Mouse (Mus musculus) limb, embryonic 11.5 days (tissue): ENCODE results near the gene Gm21887. TPM values are rescaled to one million over a fixed set of nuclear protein-coding genes. Genes with fewer than 3 reads are reported as not detected.
"Not testable (repeated sequence)": the region's sequence is repeated elsewhere in the genome, so short reads cannot be mapped to it uniquely, and the experiment has no call there.

ENCODE experiments used
- ATAC-seq: fragments of 200-750 bp; cut with Nextera tagmentation; 2 replicates; pipeline ENCODE4 v1.8.0; 2017; ENCODE audit warnings: low read depth; ENCODE audit not compliant: insufficient number of reproducible peaks, low FRiP score, low TSS enrichment
- DNase-seq: peaks from one replicate; pipeline ENCODE4 v3.0.0-alpha.2; 2015; ENCODE audit warnings: low spot score
- H3K27ac ChIP-seq: fragments of 300-500 bp; sonication (generic); replicated peaks from 2 replicates; pipeline ENCODE4 v1.5.1; 2014; ENCODE audit warnings: low read depth, mild to moderate bottlenecking, low read length
- H3K27me3 ChIP-seq: fragments of 300-500 bp; sonication (generic); 2 replicates; pipeline ENCODE4 v1.6.1; 2014; ENCODE audit warnings: mild to moderate bottlenecking, low read length, mixed read lengths; ENCODE audit not compliant: control insufficient read depth, insufficient read depth
- H3K36me3 ChIP-seq: fragments of 300-500 bp; sonication (generic); 2 replicates; pipeline ENCODE4 v1.6.1; 2014; ENCODE audit warnings: mild to moderate bottlenecking, low read length, moderate library complexity, mixed read lengths; ENCODE audit not compliant: control insufficient read depth, insufficient read depth
- H3K4me1 ChIP-seq: fragments of 300-500 bp; sonication (generic); 2 replicates; pipeline ENCODE4 v1.6.1; 2014; ENCODE audit warnings: low read length, mixed read lengths; ENCODE audit not compliant: control insufficient read depth, insufficient read depth
- H3K4me2 ChIP-seq: fragments of 300-500 bp; sonication (generic); 2 replicates; pipeline ENCODE4 v1.6.1; 2014; ENCODE audit warnings: low read depth, mild to moderate bottlenecking, moderate library complexity; ENCODE audit not compliant: severe bottlenecking
- H3K4me3 ChIP-seq: fragments of 300-500 bp; sonication (generic); 2 replicates; pipeline ENCODE4 v1.5.1; 2014; ENCODE audit warnings: low read depth, low read length
- H3K9ac ChIP-seq: fragments of 300-500 bp; sonication (generic); 2 replicates; pipeline ENCODE4 v1.6.1; 2014; ENCODE audit warnings: mild to moderate bottlenecking, low read length
- H3K9me3 ChIP-seq: fragments of 300-500 bp; sonication (generic); 2 replicates; pipeline ENCODE4 v1.6.1; 2016; ENCODE audit warnings: low read length; ENCODE audit not compliant: control insufficient read depth
- WGBS: fragments of 180-500 bp; shearing (Covaris S2); extraction: QIAGEN DNeasy Blood & Tissue Kit; methylation state at CpG from one replicate; pipeline ENCODE4 v1.1.7; 2014; 5-methylcytosine and 5-hydroxymethylcytosine counted together
- polyA plus RNA-seq: library from polyadenylated mRNA; unstranded; fragments of >200 nt; fragmentation: Nextera tagmentation; extraction: Ambion mirVana; gene quantifications from 2 replicates; pipeline ENCODE4 v1.2.1, GENCODE M21; 2014

The Gm21887 gene
- polyA plus RNA-seq, 1 experiment from 2014 or later, result 244 TPM

DNA sequence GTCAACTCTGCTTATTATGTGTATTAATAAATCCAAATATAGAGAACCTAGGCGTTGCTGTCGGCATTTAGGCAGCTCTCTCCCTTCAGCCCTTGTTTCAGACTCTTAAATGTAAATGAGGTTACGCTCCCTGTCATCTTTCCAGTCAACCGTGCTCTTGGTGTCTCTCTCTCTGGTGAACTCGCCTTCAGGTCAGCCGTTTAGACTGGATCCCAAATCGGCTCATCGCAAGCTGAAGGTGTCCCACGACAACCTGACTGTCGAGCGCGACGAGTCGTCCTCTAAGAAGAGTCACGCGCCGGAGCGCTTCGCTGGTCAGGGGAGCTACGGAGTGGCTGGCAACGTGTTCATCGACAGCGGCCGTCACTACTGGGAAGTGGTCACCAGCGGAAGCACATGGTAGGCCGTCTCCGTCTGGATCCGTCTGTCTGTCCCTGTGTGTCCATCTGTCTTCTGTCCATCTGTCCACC, 22.1 kb upstream of the Gm21887 start:
- ATAC-seq, result 0 out of 2 replicates have a peak, but pooled peaks have one; percentile 1
- H3K4me1 ChIP-seq, H3K27me3 ChIP-seq, H3K4me2 ChIP-seq, H3K4me3 ChIP-seq, H3K27ac ChIP-seq, H3K9ac ChIP-seq: not testable (repeated sequence)
- peaks cover 45% of the 10 kb centered on the region for H3K36me3 ChIP-seq
- peak; percentile 68 for DNase-seq
- WGBS, result 85% methylated on average over 28 of the region's 28 CpGs
- peaks cover 46% of the 10 kb centered on the region for H3K9me3 ChIP-seq

DNA sequence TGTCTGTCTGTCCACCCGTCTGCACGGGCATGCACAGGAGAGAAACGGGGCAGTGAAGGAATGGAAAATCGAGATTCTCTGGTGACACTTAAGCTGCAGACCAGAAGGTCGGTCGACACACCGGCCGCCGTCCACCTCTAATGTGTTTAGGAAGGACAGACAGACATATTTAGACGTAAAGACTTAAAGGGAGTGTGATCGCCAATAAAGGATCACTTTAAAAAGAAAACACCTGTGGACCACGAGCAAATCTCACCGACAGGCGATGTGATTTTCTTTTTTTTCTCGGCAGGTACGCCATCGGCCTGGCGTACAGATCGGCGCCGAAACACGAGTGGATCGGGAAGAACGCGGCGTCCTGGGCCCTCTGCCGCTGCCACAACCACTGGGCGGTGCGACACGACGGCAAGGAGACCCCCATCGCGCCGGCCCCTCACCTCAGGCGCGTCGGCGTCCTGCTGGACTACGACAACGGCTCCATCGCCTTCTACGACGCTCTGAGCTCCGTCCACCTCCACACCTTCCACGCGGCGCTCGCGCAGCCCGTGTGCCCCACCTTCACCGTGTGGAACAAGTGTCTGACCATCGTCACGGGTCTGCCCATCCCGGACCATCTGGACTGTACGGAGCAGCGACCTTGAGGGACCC, 20.8 kb upstream of the Gm21887 start:
- 92% methylated on average over 56 of the region's 56 CpGs for whole genome bisulfite sequencing
- not testable (repeated sequence) for H3K27ac ChIP-seq, H3K4me2 ChIP-seq, H3K4me3 ChIP-seq, H3K9ac ChIP-seq, H3K27me3 ChIP-seq, H3K4me1 ChIP-seq
- DNase-seq, result peak; percentile 57
- ATAC-seq, result peak; percentile 23
- peaks cover 42% of the 10 kb centered on the region for H3K9me3 ChIP-seq
- peaks cover 43% of the 10 kb centered on the region for H3K36me3 ChIP-seq

DNA sequence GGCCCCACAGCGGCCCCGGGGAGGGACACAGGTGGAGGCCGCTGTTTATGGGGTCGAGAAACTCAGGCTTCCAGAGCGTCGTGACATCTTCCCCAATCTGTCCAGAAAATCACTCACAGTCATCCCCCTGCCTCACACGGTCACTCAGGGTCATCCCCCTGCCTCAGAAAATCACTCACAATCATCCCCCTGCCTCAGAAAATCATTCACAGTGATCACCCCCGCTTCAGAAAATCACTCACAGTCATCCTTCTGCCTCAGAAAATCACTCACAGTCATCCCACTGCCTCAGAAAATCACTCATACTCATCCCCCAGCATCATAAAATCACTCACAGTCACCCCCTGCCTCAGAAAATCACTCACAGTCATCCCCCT, 20.3 kb upstream of the Gm21887 start:
- Histone ChIP-seq H3K9me3 (peaks cover 41% of the 10 kb centered on the region), H3K36me3 (peaks cover 42% of the 10 kb centered on the region)
- not testable (repeated sequence) for H3K27me3 ChIP-seq, H3K27ac ChIP-seq, H3K4me2 ChIP-seq, H3K9ac ChIP-seq, H3K4me3 ChIP-seq, H3K4me1 ChIP-seq
- DNase-seq (peak; percentile 53), ATAC-seq (peak; percentile 1; the same call in 1 of the 2 replicates)
- WGBS, result 87% methylated on average over 8 of the region's 8 CpGs

DNA sequence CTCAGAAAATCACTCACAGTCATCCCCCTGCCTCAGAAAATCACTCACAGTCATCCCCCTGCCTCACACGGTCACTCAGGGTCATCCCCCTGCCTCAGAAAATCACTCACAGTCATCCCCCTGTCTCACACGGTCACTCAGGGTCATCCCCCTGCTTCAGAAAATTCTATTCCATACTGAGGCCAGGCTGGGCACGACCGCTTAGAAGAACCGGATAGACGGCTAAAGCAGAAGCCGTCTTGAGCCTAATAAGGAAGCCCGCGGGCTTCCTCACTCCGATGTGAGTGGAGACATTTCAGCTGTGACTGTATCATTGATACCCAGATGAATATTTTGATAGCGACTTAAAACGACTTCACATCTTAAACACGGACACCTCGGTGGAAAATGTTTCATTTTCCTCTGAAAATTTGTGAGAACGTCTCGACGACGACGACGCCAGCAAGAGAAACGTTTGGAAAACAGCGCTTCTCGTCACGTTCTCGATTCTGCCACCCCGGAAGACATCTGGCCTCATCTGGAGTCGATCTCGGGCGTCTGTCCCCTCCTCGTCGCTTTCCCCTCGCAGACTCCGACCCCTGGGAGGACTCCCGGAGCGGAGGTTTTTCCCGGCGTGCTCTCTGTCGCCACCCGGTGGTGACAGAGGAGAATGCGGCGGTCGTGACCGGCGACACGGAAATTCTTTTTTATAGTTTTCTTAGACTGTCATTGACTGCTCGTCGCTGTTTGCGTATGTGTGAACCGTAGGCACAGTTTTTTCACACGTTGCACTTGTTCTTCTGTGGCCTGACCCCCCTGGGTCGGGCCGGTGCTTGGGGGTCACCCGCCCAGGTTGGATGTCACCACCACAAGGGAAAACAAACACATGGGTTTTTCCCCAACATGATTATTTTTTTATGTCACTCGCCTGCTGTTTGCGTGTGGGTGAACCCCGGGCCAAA, 19.5 kb upstream of the Gm21887 start:
- not testable (repeated sequence) for H3K27ac ChIP-seq, H3K27me3 ChIP-seq, H3K9ac ChIP-seq, H3K4me3 ChIP-seq, ATAC-seq, H3K4me2 ChIP-seq, H3K4me1 ChIP-seq
- peaks cover 36% of the 10 kb centered on the region for H3K36me3 ChIP-seq
- peaks cover 40% of the 10 kb centered on the region for H3K9me3 ChIP-seq
- peak; percentile 65 for DNase-seq
- 77% methylated on average over 56 of the region's 56 CpGs for WGBS

DNA sequence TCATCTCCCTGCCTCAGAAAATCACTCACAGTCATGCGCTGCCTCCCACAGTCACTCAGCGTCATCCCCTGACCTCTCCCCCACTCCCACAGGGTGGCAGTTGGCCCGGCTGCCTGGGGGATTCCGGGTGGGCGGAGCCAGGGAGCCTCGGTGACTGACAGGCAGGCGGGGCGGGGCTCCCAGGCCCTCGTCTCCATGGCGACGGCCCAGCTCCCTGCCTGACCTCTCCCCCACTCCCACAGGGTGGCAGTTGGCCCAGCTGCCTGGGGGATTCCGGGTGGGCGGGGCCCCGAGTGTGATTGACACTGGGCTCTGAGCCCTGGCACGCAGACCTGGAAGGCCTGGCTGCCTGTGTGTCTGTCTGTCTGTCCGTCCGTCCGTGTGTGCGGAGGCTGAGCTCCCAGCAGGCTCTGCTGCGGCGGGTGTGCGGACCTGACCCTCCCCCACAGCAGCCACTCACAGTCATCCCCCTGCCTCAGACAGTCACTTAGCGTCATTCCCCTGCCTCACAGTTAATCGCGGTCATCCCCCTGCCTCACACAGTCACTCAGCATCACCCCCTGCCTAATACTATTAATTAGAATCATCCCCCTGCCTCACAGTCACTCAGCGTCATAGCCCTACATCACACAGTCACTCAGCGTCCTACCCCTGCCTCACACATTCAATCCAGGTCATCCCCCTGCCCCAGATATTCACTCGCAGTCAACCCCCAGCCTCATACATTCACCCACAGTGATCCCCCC, 18.2 kb upstream of the Gm21887 start:
- not testable (repeated sequence) for ATAC-seq, DNase-seq, H3K4me3 ChIP-seq, H3K4me2 ChIP-seq, H3K27ac ChIP-seq, H3K27me3 ChIP-seq, H3K9ac ChIP-seq, H3K4me1 ChIP-seq
- Histone ChIP-seq H3K36me3 (peaks cover 30% of the 10 kb centered on the region), H3K9me3 (peaks cover 38% of the 10 kb centered on the region)
- 20% methylated on average over 16 of the region's 28 CpGs for WGBS

DNA sequence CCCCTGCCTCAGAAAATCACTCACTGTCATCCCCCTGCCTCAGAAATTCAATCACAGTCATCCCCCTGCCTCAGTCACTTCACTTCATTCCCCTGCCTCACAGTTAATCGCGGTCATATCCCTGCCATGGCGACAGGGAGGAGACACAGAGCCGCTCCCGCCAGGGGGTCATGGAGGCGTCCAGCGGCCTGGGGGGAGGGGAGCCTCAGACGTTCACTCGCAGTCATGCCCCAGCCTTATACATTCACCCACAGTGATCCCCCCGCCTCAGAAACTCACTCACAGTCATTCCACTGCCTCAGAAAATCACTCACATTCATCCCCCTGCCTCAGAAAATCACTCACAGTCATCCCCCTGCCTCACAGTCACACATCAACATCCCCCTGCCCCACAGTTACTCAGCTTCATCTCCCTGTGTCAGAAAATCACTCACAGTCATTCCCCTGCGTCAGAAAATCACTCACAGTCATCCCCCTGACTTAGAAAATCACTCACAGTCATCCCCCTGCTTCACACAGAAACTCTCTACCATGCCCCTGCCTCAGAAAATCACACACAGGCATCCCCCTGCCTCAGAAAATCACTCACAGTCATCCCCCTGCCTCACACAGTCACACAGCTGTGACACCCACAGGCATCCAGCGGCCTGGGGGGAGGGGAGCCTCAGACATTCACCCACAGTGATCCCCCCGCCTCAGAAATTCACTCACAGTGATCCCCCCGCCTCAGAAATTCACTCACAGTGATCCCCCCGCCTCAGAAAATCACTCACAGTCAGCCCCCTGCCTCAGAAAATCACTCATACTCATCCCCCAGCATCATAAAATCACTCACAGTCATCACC, 17.2 kb upstream of the Gm21887 start:
- not testable (repeated sequence) for DNase-seq, H3K27me3 ChIP-seq, H3K4me1 ChIP-seq, H3K27ac ChIP-seq, ATAC-seq, H3K4me3 ChIP-seq, H3K9ac ChIP-seq, H3K4me2 ChIP-seq
- Histone ChIP-seq H3K9me3 (peaks cover 33% of the 10 kb centered on the region), H3K36me3 (peaks cover 25% of the 10 kb centered on the region)
- 20% methylated on average over 9 of the region's 15 CpGs for WGBS

DNA sequence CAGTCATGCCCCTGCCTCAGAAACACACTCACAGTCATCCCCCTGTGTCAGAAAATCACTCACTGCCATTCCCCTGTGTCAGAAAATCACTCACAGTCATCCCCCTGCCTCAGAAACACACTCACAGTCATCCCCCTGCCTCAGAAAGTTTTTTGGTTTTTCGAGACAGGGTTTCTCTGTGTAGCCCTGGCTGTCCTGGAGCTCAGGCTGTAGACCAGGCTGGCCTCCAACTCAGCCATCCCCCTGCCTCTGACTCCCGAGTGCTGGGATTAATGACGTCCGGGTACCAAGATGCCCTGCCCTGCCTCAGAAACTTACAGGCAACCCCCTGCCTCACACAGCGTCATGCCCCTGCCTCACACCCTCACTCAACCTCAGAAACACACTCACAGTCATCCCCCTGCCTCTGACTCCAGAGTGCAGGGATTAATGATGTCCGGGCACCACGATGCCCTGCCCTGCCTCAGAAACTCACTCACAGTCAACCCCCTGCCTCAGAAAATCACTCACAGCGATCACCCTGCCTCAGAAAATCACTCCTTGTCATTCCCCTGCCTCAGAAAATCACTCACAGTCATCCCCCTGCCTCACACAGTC, 16.4 kb upstream of the Gm21887 start:
- H3K9ac ChIP-seq, H3K27me3 ChIP-seq, H3K27ac ChIP-seq, DNase-seq, H3K4me1 ChIP-seq, H3K4me2 ChIP-seq, ATAC-seq, H3K4me3 ChIP-seq: not testable (repeated sequence)
- peaks cover 21% of the 10 kb centered on the region for H3K36me3 ChIP-seq
- WGBS, result 55% methylated on average over 5 of the region's 8 CpGs
- peaks cover 28% of the 10 kb centered on the region for H3K9me3 ChIP-seq
